Mouse (Mus musculus): ENCODE data around the gene Kif2b. TPM values are rescaled to one million over a fixed set of nuclear protein-coding genes. Genes with fewer than 3 reads are reported as not detected.

Gene Kif2b
- not detected for total RNA-seq (2021)

GRCm38 (mm10) chr11:91577317-91577716 lies at the start of gene Kif2b:
Gene Kif2b, minus strand, starts transcription at chr11:91577558.
- DNase-seq, result no peak
- intact Hi-C loops (cut with DNase I), result no loop called here

DNA sequence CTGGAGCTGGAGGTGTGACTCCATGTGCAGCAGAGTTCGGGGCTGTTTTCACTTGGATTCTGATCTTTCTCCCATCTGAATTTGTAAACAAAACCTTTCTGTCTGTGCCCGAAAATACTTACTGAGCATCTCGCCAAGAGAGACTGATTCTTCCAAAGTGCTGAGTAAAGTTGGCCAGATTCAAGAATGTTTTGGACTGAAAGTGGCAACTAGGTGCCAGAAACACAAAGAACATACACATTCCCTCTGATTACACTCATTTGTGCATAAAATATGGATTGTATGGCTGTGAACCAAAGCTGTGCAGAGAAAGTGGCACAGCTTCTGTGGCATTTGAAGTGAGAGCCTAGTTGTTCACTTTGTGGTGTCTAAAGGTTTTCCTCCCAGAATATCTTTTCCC lies 15.7 kb upstream of the Kif2b start:
- intact Hi-C loops (cut with DNase I), result no loop called here
- no peak for DNase-seq

DNA sequence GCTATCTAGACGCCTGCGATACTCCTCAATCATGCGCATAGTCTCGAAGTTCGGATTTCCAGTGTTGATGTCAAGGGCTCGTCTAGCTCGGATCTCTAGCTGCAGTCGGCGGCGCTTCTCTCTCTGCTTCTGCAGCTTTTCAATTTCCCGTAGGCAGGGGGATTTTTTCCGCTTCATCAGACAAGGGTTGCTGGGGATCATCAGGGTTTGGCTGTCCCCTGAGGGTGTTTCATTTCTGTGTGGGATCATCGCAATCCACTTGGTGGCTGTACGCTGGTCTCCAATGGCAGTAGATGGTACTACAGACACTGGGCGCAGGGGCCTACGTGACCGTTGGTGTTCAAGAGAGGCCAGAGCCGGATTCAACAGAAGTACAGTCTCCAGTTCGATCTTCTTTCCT lies 502 bp downstream of the Kif2b start:
- intact Hi-C loops (cut with DNase I), result no loop called here
- no peak for DNase-seq

DNA sequence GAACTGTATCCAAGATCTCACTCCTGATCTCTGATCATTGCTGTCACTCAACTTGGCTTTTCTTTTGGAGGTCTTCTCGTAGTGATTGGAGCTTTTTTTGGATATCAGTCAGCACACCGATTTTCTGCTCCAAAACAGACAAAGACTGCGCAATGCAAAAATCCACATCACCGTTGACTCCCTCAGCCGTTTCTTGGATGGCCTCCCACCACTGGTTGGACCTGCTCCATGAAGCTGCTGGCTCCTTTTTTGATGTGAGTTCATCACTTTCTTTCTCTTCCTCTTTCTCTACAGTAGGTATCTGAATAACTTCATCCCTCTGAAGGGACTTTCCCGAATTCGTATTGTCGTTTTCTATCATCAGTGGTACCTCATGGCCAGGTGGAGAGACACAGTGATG lies 2.0 kb downstream of the Kif2b start:
- peak in 1 of 2 experiments; percentile 4 for DNase-seq
- intact Hi-C loops (cut with DNase I), result no loop called here

DNA sequence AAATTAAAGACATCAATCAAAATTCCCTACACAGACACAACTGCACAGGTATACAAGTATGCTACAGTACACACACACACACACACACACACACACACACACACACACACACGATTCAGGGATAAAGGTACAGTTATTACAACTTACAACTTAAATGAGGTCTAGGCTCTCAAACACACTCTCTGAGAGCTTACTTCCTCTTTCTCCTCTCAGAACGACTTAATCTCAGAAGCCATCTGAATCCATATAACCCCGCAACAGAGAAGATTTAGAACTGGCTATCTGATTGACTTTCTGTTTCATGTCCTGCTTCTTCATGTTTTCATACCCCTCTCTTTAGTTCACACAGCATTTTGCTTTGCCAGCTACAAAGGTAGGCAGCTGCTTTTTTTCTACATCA lies 2.9 kb downstream of the Kif2b start:
- intact Hi-C loops (cut with DNase I), result no loop called here
- no peak for DNase-seq

- intact Hi-C loops (cut with DNase I), result no loop called here
Observed at GRCm38 (mm10) chr11:91530737-91531136, 46.6 kb downstream of the Kif2b start.

More at GRCm38 (mm10) chr11:91530737-91531136, 46.6 kb downstream of the Kif2b start:
- DNase-seq, result no peak

Data from heart, postnatal 36 days (tissue).